Mouse (Mus musculus): ENCODE data around the gene Slc2a5.

Slc2a5 gene

DNA sequence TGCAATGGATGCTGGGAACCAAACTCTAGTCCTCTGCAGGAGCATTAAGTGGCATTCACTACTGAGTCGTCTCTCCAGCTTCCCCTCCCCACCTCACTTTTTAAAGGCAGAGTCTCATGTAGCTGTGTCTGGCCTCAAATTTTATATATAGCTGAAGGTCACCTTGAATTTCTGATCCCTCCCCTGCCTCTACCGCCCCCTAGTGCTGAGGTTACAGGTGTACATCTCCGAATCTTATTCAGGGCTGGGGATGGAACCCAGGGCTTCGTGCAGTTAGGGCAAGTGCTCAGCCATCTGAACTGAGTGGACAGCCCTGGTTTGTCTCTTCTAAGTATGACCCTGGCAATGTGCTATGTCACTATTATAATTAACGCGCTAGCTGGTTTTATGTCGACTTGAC, 32.0 kb downstream of the Slc2a5 start:
- no peak for DNase-seq

DNA sequence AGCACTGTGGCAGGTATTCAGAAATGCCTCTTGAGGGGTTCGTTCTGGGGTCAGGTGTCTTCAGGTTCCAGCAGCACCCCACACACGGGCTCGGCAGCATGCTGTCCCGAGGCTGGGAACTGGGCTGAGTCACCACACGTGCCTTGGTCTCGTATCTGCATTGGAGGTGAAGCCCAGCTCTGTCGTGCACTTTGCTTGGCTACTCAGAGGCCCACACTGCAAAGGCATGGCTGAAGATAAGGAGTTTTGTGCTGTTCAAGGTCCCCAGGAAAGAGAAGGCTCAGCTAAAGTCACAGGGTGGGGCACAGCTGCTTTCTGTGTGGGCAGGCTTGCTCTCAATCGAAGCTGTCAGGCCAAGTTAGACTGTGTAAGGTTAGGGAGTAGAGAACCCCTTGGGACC, 33.4 kb downstream of the Slc2a5 start:
- DNase-seq = no peak

DNA sequence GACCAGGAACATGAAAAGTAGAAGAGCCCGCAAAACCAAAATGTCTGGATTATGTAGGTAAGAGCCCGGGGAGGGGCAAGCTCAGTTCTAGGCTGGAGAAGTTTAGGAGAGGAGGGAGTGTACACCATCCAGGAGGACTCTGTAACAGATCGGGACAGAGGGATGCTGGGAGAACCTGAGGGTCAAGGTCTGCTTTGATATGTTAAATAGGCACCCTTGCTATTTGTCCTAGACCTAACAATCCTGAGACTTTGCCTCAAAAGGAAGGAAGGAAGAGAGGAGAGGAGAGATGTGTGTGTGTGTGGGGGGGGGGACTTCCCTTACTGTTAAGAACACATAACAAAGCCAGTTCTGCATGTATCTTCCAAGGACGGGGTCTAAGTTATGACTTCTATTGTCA, 36.2 kb downstream of the Slc2a5 start:
- no peak for DNase-seq

DNA sequence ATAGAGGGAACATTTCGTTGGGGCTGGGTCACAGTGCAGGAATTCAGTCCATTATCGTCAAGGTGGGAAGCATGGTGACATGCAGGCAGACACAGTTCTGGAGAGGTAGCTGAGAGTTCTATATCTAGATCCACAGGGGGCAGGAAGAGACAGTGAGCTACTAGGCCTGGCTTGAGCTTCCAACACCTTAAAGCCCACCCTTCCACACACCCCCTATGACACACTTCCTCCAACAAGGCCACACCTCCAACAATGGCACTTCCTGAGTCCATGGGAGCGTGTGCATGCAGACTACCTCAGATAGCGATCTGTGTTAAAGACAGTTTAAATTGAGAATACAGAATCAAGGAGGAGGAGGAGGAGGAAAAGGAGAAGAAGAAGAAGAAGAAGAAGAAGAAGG, 36.6 kb downstream of the Slc2a5 start:
- no peak for DNase-seq

DNA sequence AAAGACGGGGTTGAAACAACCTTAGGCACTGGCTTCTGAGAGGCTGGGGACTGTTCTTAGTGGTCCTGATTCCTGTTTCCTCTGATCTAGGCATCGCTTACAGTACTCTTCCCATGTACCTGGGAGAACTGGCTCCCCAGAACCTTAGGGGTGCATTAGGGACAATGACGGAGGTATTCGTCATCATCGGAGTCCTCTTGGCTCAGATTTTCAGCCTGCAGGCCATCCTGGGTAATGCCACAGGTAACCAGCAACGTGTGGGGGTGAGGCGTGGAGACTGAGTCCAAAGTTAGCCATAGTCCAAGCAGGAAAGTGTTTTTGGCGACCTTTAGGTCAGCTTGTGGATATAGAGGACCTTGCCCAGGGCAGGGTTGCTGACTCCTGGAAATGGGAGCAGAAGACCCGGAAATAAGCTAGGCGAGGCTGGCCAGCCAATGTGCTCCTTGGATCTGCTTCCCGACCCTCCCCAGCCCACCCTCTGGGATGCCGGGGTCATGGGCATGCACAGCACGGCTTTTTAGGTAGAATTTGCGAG, 38.3 kb downstream of the Slc2a5 start:
- DNase-seq = no peak

DNA sequence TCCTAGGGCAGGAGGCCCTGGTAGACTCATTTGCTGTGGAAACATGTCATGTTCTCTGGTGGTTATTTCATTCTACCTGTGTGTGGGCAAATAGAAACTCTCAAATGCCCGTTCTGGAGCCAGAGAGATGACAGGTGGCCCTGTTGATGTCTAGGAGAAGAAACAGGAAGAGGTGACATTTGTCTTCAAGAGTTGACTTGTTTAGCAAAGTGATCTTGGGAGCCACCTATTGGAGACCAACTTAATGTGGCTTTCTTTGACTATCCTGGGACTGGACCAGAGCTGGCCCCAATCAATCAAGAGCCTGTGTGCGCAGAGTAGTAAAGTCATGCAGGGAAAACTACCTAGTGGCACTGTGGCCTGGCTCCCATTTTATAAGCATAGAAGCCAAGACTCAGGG, 40.4 kb downstream of the Slc2a5 start:
- DNase-seq = no peak

DNA sequence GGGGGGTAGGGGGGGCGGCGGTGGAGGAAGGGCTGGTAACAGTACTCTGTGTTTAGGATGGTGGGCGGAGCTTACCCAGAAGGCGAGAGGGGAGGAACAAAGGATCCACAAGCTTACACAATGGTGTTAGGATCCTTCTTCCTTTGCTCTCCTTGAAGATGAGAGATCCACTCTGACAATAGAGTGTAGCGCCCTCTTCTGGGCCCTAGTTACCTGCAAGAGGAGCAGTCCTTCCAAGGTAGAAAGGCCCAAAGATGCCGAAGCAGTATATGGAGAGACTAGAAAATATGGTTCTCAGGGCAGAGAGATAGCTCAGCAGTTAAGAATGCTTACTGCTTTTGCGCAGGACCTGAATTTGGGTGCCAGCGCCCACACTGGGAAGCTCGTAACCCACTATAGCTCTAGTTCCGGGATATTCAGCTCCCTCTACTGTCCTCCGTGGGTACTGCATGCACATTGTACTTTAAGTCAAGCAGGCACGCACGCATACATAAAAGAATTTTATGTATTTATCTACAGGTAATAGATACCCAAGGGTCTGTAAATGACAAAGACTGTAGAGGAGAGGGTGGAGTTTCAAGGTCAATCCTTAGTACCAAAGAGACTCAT, 43.6 kb downstream of the Slc2a5 start:
- no peak for DNase-seq

DNA sequence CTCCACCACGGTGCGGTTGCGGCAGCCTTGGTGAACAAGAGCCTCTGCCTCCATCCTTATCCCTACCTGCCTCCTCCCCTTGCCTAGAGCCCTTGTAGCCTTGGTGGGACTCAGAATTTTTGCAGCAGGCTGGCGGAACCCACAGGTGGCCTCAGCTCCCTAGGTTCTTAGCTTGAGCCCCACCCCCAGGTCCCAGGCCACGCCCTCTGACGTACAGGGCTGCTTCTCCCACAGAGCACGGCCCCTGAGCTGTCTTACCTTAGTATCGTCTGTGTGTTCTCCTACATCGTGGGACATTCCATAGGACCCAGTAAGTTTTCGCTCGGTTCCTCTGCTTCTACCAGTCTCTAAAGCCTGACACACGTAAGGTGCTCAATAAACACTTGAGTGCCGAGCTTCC, 45.8 kb downstream of the Slc2a5 start:
- no peak for DNase-seq

DNA sequence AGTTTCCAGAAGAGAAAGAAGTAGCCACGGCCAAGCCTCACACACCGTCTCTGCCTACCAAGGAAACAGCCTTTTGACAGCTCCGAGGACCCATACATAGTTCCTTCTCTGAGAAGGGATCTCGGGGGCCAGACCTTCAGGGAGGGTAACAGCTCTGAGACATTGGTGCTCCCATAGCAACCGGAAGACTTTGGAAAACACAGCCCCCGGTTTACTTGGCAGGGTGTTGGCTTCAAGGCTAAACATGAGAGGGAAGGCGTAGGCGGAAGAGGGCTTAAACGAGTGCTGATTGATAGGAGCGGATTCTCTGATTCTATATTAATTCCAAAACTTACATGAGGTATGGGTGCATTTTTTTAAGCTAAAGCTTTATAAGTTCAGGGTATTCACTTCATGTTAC, 49.3 kb downstream of the Slc2a5 start:
- DNase-seq = peak; percentile 13

DNA sequence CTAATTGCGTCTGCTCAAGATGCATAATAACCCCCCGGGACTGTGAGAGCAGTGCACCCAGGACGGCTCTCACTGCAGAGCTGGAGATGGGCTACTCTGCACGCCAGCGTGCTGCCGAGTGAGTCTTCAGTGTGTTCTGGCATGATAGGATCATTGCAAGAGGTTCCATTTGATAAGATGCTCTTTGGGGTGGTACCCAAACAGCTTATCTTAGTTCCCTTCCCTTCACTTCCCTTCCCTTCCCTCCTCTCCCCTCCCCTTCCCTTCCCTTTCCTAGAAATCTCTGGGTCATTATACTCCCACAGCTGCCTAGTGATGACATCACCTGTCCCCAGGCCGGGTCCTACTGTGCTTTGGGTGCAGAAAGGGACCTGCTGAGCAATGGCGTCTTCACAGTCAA, 53.0 kb downstream of the Slc2a5 start:
- DNase-seq = no peak

DNA sequence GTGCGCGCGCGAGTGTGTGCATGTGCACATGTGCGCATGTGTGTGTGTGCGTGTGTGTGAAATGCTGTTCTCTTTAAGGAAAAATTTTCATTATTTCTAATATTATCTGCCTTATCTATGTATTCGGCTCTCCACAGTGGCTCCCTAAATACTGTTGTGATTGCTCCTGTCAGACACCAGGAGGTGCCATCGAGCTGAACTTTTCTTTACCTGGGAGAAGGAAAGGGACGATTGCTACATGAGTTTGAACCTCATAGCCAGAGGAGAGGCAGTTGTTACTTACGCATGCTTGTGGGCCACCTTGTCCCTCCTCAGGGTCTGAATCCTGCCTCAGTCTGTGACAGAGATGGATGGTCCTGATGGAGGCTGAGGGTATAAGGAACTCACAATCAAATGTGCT, 54.2 kb downstream of the Slc2a5 start:
- DNase-seq = peak; percentile 35

DNA sequence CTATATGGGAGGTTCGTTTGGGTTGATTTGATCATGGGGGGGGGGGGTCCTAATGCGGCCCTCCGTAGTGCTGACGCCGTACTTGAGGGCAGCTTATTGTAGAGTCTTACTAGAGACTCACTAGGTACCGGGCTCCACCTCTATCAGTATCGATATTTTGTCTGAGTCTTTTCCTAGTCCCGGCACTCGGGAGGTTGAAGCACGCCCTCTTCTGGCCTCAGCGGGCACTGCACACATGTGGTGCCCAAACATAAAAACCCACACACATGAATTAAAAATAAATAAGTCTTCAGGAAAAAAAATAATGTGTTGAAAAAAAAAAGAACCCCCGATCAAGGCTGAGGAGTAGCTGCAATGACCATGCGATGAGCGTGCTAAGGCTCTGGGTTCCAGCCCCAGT, 54.9 kb downstream of the Slc2a5 start:
- no peak for DNase-seq

DNA sequence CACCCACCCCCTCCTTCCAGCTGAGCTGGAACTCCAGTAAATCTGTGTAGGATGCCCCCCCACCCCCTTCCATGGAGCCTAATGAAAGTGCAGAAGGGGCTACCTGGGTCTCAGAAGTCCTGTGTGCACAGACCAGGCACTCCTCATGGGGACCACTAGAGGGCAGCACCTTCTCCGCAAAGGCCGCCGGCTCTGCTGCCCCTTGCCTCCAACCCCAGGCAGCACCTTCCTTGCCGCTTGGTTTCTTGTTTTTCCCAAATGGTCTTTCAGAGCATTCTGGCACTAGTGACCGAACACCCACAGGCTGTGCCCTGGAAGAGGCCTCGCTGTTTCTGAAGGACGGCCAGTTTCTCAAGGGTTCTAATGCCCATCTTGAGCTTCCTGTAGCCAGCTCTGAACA, 57.5 kb downstream of the Slc2a5 start:
- peak; percentile 31 for DNase-seq

DNA sequence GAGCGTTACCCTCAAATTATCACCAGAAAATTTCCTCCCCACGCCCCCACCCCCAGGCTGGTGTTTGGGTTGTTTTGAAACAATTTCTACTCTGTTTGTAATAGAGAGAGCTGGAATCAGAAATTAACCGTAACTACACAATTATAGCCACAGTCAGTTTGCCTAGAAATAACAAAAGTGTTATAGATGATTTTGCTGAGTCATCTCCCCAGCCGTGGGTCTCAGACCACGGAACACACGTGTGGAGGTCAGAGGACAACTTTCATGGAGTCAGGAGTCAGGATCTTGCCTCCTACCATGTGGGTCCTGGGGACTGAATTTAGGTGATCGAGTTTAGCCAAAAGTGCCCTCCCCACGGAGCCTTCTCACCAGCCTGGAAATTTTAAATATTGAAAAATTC, 58.0 kb downstream of the Slc2a5 start:
- DNase-seq = no peak

DNA sequence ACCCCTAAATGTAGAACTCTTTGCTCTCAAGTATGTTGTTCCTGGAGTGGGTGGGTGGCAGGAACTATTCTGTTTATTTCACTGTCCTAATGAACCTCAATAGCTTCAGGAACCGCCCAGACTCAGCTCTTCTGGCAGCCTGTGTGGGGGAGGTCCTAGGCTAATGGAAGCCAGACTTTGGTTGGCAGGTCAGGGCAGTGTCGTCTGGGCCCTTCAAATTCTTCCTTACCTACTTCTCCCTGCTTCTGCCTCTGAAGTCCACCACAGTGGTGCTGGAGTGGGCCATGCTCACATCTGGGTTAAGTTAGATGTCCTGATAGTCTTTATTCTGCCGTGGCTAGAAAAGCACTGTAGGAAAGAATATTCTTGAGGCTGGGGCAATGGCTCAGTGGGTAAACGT, 59.0 kb downstream of the Slc2a5 start:
- no peak for DNase-seq

DNA sequence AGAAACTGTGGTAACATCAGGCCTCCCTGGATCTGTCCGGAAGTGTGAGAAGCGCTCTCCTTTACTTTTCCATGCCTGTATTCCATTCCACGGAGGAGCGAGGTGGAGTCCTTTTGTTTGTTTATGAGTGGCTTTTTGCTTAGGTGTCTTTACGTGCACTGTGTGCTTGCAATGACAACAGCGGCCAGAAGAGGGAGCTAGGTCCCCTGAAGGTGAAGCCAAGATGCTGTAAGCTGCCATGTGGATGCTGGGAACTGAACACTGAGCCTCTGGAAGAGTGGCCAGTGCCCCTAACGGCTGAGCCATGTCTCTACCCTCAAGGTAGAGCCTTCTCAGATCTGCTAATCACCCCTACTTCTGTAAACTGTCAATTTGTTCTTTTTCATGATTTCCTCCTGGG, 62.2 kb downstream of the Slc2a5 start:
- no peak for DNase-seq

DNA sequence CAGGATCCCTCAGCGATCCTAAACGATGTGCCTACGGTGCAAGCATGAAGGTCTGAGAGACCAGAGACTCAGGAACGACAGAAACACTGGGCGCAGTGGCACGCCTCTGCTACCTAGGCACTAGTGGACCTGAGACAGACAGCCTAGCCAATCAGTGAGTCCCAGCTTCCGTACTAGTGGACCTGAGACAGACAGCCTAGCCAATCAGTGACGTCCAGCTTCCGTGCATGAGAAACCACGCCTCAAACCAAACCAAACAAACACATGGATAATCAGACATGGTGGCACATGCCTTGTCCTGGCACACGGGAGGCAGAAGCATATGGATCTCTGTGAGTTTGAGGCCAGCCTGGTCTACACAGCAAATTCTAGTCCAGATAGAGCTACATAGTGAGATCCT, 69.2 kb downstream of the Slc2a5 start:
- DNase-seq = no peak

DNA sequence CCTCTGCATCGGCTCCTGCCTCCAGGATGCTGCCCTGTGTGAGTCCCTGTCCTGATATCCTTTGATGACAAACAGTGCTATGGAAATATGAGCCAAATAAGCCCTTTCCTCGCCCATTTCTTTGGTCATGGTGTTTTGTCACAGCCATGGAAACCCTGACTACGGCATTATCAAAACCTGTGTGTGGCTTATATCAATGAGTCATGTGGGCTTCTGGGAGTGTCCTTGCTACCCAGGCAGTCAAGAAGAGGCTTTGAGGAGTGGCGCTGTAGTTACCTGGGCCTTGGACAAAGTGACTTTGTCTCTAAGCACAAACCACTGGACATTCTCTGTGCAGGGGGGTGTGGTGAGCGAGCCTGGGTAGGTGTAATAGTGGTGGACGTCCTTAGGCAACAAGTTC, 73.1 kb downstream of the Slc2a5 start:
- DNase-seq = no peak
